26 mouse cellular contexts compared by ENCODE assay signal in the genomic region with DNA sequence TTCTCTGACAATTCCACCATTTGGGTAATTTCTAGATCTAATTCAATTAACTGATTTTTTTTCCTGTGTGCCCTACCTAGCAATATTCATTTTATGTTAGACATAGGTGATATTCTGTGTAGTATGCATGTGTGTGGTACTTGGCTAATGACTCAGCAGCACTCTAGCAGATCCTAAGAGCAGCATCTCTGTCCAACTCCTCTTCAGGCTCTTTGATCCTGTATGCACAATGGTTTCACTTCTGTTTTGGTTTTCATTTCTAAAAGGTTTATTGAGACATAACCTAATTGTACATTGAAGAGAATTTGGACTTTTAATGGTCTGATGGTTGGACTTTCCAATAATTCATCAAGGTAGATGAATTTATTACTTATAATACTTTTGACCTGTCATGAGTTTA.
"Had no signal": no experiment of that assay in that cellular context is flagged by ENCODE, and none has a peak within 500 bp of the region (broad histone marks: within the 10 kb centered on the region; RNA-seq: fewer than 3 reads in every experiment).

No protein-coding gene starts in this region.

- H3K9me3 ChIP-seq: embryonic facial prominence, embryonic 10.5 days; embryonic facial prominence, embryonic 12.5 days; embryonic facial prominence, embryonic 13.5 days; embryonic facial prominence, embryonic 15.5 days; forebrain, embryonic 10.5 days; forebrain, embryonic 12.5 days; forebrain, embryonic 13.5 days; forebrain, embryonic 15.5 days had no signal

- H3K27ac ChIP-seq: embryonic facial prominence, embryonic 10.5 days; embryonic facial prominence, embryonic 12.5 days; embryonic facial prominence, embryonic 13.5 days; embryonic facial prominence, embryonic 15.5 days; forebrain, embryonic 10.5 days; forebrain, embryonic 12.5 days; forebrain, embryonic 13.5 days; forebrain, embryonic 15.5 days; gastrocnemius, adult 2 months; heart, adult 2 months had no signal

- H3K4me2 ChIP-seq: embryonic facial prominence, embryonic 12.5 days; embryonic facial prominence, embryonic 13.5 days; embryonic facial prominence, embryonic 15.5 days; forebrain, embryonic 12.5 days; forebrain, embryonic 13.5 days; forebrain, embryonic 15.5 days had no signal

- H3K27me3 ChIP-seq: embryonic facial prominence, embryonic 12.5 days; embryonic facial prominence, embryonic 13.5 days; embryonic facial prominence, embryonic 15.5 days; forebrain, embryonic 12.5 days; forebrain, embryonic 13.5 days; forebrain, embryonic 15.5 days had no signal

- H3K4me3 ChIP-seq: embryonic facial prominence, embryonic 10.5 days; embryonic facial prominence, embryonic 12.5 days; embryonic facial prominence, embryonic 13.5 days; embryonic facial prominence, embryonic 15.5 days; erythroblast, embryonic 14.5 days; forebrain, embryonic 10.5 days; forebrain, embryonic 12.5 days; forebrain, embryonic 13.5 days; forebrain, embryonic 15.5 days; gastrocnemius, adult 2 months; heart, adult 2 months had no signal

- H3K4me1 ChIP-seq: embryonic facial prominence, embryonic 10.5 days; embryonic facial prominence, embryonic 12.5 days; embryonic facial prominence, embryonic 13.5 days; embryonic facial prominence, embryonic 15.5 days; forebrain, embryonic 10.5 days; forebrain, embryonic 12.5 days; forebrain, embryonic 13.5 days; forebrain, embryonic 15.5 days had no signal

- H3K9ac ChIP-seq: embryonic facial prominence, embryonic 12.5 days; embryonic facial prominence, embryonic 13.5 days; embryonic facial prominence, embryonic 15.5 days; forebrain, embryonic 12.5 days; forebrain, embryonic 13.5 days; forebrain, embryonic 15.5 days; forebrain, postnatal 0 days had no signal

- DNase-seq: cerebellum, adult 9-10 months; cerebellum, adult 9-11 months; cerebellum, postnatal 10 days; cerebellum, postnatal 14 days; cerebellum, postnatal 25 days; cerebellum, postnatal 36 days; embryo, embryonic 11 days; forebrain, postnatal 0 days; gastrocnemius, adult 2 months; gastrocnemius, postnatal 10 days; gastrocnemius, postnatal 14 days; gastrocnemius, postnatal 25 days; gastrocnemius, postnatal 36 days; heart, adult 18-20 months; heart, adult 2 months had no signal

- ATAC-seq: forebrain, embryonic 13.5 days; forebrain, embryonic 14.5 days; forebrain, embryonic 15.5 days; forebrain, embryonic 16.5 days; forebrain, postnatal 0 days had no signal

- H3K36me3 ChIP-seq: embryonic facial prominence, embryonic 10.5 days; embryonic facial prominence, embryonic 12.5 days; embryonic facial prominence, embryonic 13.5 days; embryonic facial prominence, embryonic 15.5 days; forebrain, embryonic 10.5 days; forebrain, embryonic 12.5 days; forebrain, embryonic 15.5 days had no signal
